Mouse (Mus musculus) retina, adult 2 months (tissue): ENCODE data around the gene Limk1.

Source experiments
- DNase-seq: peaks from one replicate; pipeline ENCODE4 v3.0.0-alpha.2; 2012; ENCODE audit warnings: low read depth, low spot score

The Limk1 gene

DNA sequence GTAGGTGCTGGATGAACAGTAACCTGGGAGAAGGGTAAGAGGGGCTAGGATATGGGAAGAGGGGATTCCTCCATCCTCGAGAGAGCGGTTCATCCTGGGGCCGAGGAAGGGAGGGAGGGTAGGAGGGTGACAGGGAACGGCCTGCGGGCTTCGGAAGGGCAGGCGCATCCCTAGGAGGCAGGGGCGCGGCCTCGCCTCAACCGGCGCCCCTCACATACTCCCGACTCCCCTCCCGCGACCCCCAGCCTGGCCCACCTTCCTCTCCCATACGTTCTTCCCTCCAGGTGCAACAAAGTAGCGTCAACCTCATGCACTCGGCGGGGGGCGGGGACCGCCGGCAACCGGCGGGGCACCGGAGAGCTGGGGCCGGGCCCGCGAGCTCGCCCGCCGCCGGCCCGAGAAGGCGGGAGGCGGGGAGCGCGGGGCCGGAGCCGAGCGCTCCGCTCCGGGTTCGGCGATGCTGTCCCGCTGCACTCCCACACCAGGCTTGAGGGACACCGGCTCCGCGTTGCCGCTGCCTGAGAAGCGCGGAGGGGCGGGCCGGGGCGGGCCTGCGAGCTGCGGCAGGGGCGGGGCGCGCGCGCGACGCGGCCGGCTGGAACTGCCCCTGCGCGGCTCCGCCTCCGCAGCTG lies at the start of gene Limk1:
Gene Limk1 (minus strand): TSS at position 513 of the 632 bp plus-strand sequence.
- DNase-seq, result no peak

DNA sequence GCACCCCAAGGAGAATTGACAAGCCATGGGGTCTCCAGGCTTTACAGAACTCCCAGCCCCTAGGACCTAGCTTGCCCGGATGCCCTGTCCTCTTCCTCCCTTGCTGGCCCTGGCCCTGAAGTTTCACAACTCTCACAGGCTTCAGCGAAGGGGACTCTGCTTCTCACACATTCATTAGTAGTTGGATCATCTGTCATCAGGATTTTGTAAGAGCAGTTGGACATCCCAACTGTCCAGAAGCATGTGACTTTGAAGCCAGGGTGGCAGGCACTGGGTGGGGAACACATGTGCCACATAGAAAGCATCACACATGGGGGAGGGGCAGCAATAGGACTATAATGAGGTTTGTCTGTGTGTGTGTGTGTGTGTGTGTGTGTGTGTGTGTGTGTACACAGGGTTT lies 46.5 kb upstream of the Limk1 start:
- no peak for DNase-seq

DNA sequence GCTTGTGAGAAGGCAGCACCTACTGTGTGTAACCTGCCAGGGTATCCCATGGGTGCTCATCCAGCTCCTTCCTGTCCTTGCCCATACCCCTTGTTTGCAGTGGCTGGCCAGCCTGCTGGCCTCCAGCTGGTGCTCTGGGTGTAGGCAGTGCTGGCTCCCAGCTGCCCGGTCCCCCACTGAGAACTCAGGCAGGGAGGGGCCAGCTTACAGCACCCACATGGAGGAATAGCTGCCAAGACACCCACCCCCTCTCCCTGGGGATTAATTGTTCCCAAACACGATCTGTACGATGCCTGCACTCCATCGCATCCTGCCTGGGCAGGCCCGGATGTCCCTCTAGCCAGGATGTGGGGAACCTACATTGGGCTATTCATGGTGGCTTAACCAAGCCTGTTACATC lies 45.7 kb upstream of the Limk1 start:
- DNase-seq, result no peak

DNA sequence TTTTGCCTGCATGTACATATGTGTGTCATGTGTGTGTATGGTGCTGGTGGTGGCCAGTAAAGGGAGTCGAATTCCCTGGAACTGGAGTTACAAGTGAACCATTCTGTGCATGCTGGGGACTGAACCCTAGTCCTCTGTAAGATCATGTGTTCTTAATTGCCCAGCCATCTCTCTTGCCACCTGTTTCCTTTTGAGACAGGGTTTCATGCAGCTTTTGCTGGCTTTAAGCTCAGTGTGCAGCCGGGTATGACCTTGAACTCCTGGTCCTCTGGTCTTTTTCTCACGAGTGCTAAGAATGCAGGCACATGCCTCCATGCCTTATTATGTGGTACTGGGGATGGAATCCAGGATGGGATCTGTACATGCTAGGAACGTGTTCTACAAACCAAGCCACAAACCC lies 44.8 kb upstream of the Limk1 start:
- no peak for DNase-seq

DNA sequence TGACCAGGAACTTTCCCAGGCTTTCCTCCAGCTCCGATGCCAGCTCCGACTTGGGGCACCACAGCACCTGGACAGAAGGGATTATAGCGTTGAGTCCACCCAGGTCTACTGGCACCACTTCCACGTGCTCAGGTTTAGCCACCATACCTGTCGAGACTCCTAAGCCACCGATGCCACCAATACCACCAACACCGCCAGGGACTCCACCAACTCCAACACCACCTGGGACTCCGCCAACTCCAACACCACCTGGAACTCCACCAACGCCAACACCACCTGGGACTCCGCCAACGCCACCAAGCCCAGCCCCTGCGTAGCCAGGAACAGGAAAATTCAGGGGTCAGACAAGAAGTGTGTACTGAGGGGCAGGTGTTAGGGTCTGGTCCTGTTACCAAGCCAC lies 40.7 kb upstream of the Limk1 start:
- DNase-seq, result no peak

DNA sequence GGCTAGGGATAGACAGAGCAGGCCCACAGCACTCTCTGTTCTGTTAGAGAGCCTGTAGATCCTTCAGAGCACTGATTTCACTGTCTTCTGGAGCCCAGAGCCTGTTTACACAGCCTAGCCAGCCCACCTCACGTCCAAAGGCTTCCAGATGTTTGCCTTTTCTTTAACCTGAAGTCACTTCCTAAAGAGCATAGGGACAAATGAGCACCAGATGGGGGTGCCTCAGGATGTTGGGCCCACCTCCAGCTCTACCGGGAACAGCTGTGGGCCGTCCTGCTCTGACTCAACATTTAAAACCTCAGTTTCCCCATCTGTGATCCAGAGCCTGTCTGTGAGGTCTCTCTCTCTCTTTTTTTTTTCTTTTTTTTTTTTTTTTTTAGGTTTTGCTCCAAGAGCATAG lies 40.1 kb upstream of the Limk1 start:
- DNase-seq, result no peak

DNA sequence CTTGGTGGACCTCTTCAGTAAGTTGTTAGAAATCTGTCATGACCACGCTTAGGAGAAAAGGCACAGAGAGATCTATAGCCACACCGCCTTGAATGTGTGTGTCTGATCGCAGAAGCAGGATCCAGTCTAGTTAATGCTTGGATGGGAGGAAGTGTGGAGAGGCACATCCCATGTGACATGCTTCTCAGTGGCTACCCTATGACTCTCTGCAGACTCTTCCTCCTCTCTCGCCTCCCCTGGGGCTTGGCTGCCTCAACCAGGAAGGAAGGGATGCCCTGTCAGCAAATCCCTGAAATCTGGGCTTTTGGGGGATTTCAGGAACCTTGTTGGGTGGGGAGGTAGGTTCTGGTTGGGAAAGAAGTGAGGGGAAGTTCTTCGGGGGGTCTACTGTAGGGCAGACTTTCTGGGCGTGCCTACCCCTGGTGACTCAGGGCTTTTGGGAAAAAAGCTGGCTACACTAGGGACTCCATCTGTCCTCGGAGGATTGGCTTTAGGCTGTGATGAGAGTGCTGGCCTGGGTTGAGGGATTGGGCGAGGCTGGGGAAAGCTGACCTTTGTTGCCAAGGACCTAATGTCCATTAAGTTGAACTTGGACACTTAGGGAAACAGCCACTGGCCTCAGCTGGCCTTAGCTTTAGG lies 38.7 kb upstream of the Limk1 start:
- DNase-seq, result no peak

DNA sequence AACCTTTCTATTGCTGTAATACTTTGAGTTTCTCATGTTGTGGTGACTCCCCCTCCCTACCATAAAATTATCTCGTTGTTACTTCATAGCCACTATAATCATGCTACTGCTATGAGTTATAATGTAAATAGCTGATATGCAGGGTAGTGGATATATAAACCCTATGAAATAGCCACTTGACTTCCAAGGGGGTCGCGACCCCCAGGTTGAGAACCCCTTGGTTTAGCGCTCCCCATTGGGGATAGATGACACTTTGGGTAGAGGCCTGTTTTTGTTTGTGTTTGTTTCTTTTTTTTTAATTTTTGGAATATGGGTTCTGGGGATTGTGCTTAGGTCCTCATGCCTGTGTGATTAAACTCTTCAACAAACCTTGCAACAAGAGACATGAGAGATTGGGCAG lies 36.9 kb upstream of the Limk1 start:
- DNase-seq, result no peak

DNA sequence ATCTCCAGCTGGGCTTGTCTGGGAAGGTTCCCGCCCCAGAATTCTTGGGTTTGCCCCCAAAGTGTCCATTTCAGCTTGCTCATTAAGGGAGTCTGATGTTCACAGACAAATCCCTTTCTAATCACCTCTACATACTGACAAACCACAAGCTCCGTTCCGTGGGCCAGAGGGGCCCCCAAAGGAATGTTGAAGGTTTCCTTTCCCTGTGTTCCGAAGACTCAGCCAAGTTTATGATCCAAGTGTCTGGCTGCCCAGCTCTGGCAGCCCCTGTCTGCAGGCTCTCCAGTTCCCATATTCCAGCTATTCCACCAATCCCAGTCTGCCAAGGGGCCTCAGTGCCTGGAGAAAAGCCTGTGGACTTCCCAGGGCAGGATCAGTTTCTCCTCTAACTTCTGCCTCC lies 31.7 kb upstream of the Limk1 start:
- no peak for DNase-seq

DNA sequence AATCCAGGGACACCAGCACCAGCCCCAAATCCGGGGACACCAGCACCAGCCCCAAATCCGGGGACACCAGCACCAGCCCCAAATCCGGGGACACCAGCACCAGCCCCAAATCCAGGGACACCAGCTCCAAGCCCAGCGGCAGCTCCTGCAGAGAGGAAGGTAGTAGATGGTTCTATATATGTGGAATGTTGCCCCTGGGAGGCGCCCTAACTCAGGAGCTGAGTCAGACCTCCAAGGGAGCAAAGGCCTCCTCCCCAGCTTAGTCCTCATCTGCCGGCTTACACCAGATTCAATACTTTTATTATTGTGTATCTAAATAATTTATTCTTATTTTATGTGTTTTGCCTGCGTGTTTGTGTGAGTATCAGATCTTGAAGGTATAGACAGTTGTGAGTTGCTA lies 22.7 kb upstream of the Limk1 start:
- DNase-seq, result no peak

DNA sequence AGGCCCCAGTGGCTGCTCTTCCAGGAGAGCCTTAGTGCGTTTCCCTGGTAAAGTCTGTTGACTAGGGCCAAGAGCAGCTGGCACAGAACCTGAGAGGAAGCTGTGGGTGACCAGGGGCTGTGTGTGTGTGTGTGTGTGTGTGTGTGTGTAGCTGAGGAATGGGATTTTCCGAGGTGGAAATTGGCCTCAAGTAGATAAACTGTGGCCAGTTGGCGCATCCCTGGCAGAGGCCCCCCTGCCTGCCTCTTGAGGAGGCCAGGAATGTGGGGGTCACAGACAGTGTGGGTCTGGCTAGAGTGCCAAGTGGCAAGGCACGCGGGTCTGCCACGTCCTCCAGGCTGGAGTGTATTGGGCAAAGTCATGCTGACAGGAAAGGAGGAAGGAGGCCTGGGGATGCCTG lies 20.9 kb upstream of the Limk1 start:
- DNase-seq, result no peak

DNA sequence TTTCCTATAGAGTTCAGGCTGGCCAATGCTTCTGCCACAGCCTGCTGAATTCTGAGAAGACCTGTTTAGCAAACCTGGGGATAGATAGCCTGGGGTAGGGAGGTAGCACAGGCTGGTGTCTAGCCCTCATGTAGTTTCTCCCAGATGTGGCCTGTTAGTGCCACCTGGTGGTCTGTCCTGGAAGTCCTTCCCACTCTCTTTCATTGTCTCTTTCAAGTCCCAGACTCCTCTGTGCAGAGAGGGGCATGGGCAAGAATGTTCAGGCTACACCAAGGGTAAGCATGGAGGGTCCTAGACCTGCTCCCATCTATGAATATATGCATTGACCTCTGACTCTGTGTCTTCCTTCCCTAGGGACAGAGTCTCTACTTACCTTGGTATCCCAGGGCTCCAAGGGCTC lies 15.8 kb upstream of the Limk1 start:
- DNase-seq, result peak; percentile 45

DNA sequence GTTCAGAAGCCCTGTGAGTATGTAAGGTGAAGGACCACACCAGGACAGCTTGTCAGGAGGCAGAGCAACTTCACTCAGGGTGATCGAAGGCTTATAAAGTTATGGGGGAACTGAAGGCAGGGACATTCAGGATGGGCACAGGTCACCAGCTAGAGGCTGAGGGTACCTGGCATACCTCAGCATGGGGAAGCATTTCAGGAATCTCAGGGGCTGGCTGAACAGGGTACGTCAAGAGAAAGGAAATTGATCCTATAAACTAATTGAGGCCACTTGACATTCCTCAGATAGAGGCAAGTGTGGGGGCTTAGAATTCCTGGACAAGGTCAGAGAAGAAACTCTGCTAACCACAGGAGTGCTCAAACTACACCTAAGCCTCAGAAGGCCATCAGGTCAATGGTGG lies 7.1 kb upstream of the Limk1 start:
- no peak for DNase-seq

DNA sequence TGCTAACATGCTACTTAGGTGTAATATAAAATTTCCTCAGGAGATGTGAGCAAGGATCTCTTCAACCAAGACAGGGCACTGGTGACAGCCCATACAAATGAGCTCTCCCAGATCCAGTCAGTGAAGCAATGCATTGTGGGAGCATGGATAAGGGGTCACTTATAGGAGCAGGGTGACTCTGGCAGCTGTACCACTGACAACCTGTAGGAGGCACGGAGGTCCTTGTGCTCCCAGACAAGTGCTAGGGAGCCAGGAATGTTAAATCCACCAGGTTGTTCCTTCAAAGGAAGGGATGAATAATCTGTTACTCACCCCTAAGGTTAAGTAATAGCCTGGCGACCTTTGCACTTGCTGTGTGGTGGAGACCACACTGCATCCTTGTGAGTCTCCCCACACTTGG lies 6.7 kb upstream of the Limk1 start:
- DNase-seq, result no peak

DNA sequence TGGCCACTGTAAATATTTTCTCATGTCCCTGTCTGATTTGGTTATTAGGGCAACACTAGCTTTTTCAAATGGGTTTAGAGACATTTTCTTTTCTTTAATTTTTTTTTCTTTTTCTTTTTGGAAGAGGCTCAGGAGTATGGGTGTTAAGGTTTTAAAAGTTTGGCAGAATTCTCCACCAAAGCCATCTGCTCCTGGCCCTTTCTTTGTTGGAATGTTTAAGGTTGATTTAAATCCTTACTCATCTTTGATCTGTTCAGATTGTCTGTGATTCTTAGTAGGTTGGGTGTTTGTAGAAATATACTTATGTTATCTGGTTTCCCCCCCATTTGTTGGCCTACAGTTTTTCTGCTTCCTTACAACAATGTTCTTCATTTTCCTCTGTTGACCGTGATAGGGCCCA lies 4.3 kb upstream of the Limk1 start:
- DNase-seq, result no peak

DNA sequence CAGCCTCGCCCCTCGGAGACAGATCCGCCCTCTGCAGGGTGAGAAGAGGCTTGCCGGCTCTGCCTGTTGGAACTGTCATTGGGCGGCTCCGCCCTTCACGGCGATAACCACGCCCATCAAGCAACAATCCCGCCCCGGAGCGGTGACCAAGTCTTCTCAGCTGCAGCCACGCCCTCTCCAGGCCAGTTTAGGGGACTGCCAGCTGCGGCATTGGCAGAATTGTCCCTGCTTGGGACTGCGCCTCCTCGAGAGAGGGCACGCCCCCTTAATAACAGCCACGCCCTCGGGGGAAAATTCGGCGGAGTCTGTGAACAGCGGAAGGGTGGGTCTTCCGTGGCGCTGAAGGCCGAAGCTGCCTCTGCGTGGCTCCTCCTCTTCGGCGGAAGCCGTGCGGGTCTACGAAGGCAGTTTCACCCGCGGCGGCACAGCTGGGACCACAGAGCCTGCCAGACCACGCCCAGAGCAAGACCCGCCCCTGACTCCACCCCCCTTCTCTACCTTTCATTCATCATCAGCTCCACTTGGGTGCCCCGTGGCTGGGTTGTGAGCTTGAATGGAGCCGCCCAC lies 403 bp upstream of the Limk1 start:
- peak; percentile 89 for DNase-seq

DNA sequence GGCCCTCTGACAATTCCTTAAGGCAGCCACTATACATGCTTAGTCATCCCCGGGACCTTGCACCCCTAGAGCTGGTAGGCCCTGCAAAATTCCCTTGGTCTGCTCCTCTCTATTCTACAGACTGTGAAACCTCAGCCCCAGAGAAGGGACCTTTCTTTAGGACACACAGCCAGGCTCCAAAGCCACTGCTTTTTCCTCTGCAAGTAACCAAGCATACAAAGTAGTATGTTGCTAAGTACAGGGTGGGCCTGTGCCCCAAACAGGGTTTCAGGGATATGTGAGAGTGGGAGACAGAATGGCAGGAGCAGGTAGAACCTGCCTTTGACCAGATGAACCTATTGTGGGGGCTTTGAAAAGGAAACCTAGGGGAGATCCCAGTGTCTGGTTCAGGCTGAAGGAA lies 1.2 kb downstream of the Limk1 start:
- DNase-seq, result no peak

DNA sequence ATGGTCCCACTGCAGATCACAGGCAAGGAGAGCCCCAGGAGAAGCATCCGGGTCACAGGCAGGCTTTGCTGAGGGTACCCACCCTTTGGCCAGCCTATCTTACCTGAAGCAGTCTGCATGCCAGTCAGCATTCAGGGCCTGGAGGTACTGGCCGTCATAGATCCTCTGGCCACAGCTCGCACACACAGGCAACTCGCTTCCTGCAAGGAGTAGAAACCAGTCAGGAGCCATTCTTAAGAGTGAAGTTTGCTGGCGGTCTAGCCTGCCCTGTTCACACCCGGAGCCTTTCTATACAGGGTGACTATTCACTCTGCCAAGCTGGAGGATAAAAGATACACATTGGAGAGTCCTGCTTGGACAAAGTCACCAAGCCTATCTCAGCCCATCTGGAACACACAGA lies 1.9 kb downstream of the Limk1 start:
- no peak for DNase-seq

DNA sequence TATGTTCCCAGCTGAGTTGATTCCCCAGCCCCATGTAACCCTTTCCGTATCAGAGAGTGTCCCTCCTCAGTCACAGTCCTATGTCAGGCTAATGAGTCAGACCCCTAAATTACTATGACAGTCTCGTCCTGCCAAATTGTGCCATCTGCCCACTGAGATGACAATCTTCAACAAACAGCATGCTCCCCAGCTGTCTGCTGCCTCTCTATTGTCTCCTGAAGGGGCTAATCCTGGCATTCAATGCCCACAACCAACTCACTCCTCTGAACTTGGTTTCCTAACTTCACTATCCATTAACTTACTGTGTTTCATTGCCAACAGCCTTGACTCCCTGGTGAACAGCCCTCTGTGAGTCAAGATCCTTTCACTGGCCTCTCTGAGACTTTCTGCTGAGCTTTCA lies 4.0 kb downstream of the Limk1 start:
- DNase-seq, result no peak

DNA sequence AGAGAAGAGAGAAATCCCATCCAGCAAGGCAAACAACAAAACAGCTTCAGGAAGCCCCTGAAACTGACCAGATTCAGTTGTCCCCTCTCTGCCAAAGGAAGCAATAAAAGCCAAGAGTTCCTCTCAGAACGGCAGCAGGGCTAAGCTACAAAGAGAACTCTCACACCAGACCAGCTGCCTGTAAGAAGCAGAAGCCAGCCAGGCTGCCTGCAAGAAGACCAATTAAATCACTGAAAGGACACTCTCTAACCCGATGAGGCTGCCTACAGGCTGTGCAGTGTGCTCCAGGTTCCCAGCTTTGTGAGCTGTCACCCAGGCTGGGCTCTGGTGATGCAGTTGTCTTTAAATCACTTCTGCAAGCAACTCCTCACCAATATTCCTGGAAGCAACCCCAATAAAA lies 4.6 kb downstream of the Limk1 start:
- no peak for DNase-seq

DNA sequence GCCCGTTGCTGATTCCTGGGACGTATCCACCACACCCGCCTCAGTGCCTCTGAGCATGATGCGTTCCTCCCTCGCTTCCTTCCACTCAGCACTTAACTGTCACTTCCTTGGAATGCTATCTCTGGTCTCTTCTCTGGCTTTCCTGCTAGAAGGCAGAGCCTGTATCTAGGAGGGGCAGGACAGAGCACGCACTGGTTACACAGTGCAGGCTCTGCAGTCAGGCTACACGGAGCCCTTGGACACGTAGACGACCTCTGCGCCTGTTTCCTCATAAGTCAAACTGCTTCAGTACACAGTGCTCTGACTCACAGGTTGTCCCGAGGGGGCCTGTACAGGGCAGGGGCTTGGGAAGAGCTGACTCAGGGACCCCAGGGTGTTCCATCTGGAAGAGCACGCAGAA lies 8.2 kb downstream of the Limk1 start:
- no peak for DNase-seq

DNA sequence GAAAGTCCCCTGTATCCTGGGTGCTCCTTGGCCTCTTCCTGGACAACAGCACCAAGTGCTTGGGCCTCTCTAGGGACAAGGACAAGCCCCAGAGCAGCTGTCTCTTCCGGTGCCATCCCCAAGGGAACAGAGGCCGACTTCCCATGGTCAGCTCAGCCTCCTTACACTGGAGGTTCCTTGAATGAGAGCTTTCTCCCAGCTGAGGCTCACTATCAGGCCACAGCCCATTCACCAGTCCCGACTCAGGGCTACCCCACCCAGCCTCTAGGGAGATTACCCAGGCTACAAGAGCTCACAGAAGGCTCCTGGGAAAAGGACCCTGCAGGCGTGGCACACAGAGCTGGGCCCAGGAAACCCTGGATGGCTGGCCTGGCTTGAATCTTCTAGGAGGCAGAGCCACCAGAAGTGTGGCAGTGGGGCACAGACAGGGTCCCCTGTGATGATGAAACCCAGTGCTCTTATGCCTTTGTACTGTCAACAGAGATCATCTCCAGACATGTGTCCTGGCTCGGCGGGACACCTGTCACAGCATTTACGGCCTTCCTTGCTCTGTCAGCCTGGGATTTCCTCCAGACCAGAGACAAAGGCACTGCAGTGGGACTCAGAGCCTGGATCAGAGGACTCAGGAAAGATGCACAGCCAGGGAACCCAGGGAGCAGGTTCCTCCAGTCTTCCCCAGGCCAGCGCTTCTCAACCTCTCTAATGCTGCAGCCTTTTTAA lies 9.4 kb downstream of the Limk1 start:
- DNase-seq, result no peak

DNA sequence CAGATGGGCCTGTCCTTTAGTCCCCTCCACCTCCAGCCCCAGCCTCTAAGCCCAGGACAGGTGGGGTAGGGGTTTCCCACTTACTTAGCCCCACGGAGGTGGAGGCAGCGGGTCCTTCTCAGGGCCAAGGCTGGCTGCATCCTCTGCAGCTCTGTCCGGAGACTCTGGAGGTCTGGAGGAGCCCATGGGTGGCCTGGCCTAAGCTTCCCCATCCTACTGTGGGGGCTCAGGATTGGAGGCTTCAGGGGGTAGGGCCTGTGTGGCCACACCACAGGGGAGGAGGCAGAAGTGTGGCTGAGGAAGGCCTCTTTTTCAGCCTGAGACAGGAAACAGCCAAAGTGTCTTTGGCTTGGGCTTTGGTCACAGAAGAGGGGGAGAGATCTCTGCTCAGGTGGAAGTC lies 10.4 kb downstream of the Limk1 start:
- DNase-seq, result no peak
